Mouse (Mus musculus): ENCODE results near the gene Olfr1204. TPM values are rescaled to one million over a fixed set of nuclear protein-coding genes. Genes with fewer than 3 reads are reported as not detected.

Olfr1204 gene
- not detected in 2 replicates for polyA plus RNA-seq (2012; rRNA removed)

DNA sequence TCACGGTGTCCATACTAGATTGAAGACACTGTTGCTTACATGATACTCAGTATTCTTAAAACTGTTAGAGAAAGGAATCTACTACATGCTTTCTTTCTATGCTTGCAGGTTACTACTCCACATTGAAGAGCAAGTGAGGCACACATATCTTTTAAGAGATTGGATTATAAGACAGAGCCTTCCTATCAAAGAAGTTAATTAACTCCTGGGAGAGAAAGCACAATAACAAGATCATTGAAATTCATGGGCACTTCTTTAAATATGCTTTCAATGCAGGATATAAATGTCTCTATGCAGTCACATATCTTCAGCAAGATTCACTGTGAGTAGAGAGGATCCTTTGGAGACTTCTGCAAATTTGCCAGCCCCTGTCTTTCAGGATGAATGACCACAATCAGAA lies at the start of gene Olfr1204:
TSS of gene Olfr1204 (plus strand) at position 301 of the 400 bp plus-strand sequence.
- no peak for DNase-seq (ENCODE audit: low spot score)

- DNase-seq (ENCODE audit: low spot score) = no peak
These were observed 34.9 kb upstream of the Olfr1204 start, which contains the start of gene Olfr1202 for GRCm38 (mm10) chr2:88814196-88814595. Gene Olfr1202, plus strand, starts transcription at chr2:88814496.

DNA sequence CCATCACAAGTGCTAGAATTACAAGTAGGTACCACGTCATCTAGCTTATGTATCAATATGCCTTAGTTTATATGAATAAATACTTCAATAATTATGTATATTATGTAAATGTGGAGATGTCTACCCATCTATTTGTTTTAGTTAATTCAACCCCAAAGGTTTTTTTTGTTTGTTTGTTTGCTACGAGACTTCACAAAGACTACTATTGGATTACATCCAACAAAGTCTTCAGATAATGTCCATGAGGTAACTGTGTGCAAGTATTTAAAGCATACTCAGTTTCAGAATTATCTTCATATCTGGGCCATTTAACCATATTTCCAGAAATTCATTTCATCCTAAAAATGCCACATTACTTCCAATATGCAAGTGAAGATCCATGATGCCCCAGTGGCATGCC lies 19.7 kb upstream of the Olfr1204 start, which contains the start of gene Olfr1205:
TSS of gene Olfr1205 (plus strand) at position 301 of the 400 bp plus-strand sequence.
- DNase-seq (ENCODE audit: low spot score) = no peak

DNA sequence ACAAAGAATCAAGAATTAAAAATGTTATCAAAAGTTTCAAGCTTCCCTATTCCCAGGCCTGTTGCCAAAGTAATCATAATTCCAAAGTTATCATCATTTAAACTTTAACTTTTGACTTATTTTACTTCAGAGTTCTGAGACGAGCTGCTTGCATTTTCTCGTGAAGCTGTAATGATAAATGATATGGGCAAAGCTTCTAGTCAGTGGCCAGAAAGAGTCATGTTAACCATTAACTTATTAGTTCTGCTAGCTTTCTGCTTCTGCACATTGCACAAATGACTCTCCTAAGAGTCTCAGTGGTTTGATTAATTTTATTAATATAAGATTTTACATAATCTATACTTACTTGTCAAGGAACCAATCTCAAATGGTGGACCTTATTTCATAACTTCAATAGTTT lies 10.6 kb upstream of the Olfr1204 start:
- no peak for DNase-seq (ENCODE audit: low spot score)

DNA sequence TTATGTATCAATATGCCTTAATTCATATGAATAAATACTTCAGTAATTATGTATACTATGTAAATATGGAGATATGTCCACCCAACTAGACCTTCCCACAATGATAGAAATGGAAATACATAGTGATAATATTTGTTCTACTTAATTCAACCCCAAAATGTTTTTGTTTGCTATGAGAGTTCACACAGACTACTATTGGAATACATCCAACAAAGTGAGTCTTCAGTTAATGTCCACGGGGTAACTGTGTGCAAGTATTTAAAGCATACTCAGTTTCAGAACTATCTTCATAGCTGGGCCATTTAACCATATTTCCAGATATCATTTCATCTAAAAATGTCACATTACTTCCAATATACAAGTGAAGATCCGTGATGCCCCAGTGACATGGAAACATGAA lies 13.8 kb downstream of the Olfr1204 start, which contains the start of gene Olfr1206:
TSS of gene Olfr1206 (plus strand) at position 301 of the 400 bp plus-strand sequence.
- DNase-seq (ENCODE audit: low spot score) = no peak

- no peak for DNase-seq (ENCODE audit: low spot score)
These were observed 53.1 kb downstream of the Olfr1204 start, which contains the start of gene Olfr1208 for GRCm38 (mm10) chr2:88902211-88902610. Gene Olfr1208, minus strand, starts transcription at chr2:88902311.

Other genes with a start within 250 kb of the Olfr1204 start
- not detected in 2 replicates for gene Olfr1191-ps1, start 208.8 kb upstream of the Olfr1204 start, polyA plus RNA-seq (2012; rRNA removed)
- not detected in 2 replicates for gene Olfr1192-ps1, start 200.8 kb upstream of the Olfr1204 start, polyA plus RNA-seq (2012; rRNA removed)
- not detected in 2 replicates for gene Olfr1193, start 173.7 kb upstream of the Olfr1204 start, polyA plus RNA-seq (2012; rRNA removed)
- gene Olfr1195, start 160.1 kb upstream of the Olfr1204 start, polyA plus RNA-seq (2012; rRNA removed) = not detected in 2 replicates
- not detected in 2 replicates for gene Olfr1196, start 144.7 kb upstream of the Olfr1204 start, polyA plus RNA-seq (2012; rRNA removed)
- not detected in 2 replicates for gene Olfr1197, start 116.9 kb upstream of the Olfr1204 start, polyA plus RNA-seq (2012; rRNA removed)
- gene Olfr1198, start 97.9 kb upstream of the Olfr1204 start, polyA plus RNA-seq (2012; rRNA removed) = not detected in 2 replicates
- gene Olfr1199, start 88.8 kb upstream of the Olfr1204 start, polyA plus RNA-seq (2012; rRNA removed) = not detected in 2 replicates
- not detected in 2 replicates for gene Olfr1200, start 78.8 kb upstream of the Olfr1204 start, polyA plus RNA-seq (2012; rRNA removed)
- not detected in 2 replicates for gene Olfr1201, start 56.3 kb upstream of the Olfr1204 start, polyA plus RNA-seq (2012; rRNA removed)
- not detected in 2 replicates for gene Olfr1202, start 34.8 kb upstream of the Olfr1204 start, polyA plus RNA-seq (2012; rRNA removed)
- not detected in 2 replicates for gene Olfr1205, start 19.6 kb upstream of the Olfr1204 start, polyA plus RNA-seq (2012; rRNA removed)
- gene Olfr1206, start 13.9 kb downstream of the Olfr1204 start, polyA plus RNA-seq (2012; rRNA removed) = not detected in 2 replicates
- not detected in 2 replicates for gene Olfr1208, start 53.0 kb downstream of the Olfr1204 start, polyA plus RNA-seq (2012; rRNA removed)
- not detected in 2 replicates for gene Olfr1209, start 65.9 kb downstream of the Olfr1204 start, polyA plus RNA-seq (2012; rRNA removed)
- not detected in 2 replicates for gene Olfr1211, start 88.8 kb downstream of the Olfr1204 start, polyA plus RNA-seq (2012; rRNA removed)
- gene Olfr1212, start 104.7 kb downstream of the Olfr1204 start, polyA plus RNA-seq (2012; rRNA removed) = not detected in 2 replicates
- gene Gm13762, start 131.0 kb downstream of the Olfr1204 start, polyA plus RNA-seq (2012; rRNA removed) = not detected in 2 replicates
- not detected in 2 replicates for gene Olfr1214, start 143.4 kb downstream of the Olfr1204 start, polyA plus RNA-seq (2012; rRNA removed)
- not detected in 2 replicates for gene Olfr1215, start 157.7 kb downstream of the Olfr1204 start, polyA plus RNA-seq (2012; rRNA removed)
- not detected in 2 replicates for gene Olfr1216, start 169.0 kb downstream of the Olfr1204 start, polyA plus RNA-seq (2012; rRNA removed)
- not detected in 2 replicates for gene Olfr1217, start 182.8 kb downstream of the Olfr1204 start, polyA plus RNA-seq (2012; rRNA removed)
- gene Olfr1218, start 211.9 kb downstream of the Olfr1204 start, polyA plus RNA-seq (2012; rRNA removed) = not detected in 2 replicates
- gene Olfr1219, start 234.2 kb downstream of the Olfr1204 start, polyA plus RNA-seq (2012; rRNA removed) = not detected in 2 replicates